Mouse (Mus musculus): Measurements from ENCODE around the gene Nrn1l. TPM values are rescaled to one million over a fixed set of nuclear protein-coding genes. Genes with fewer than 3 reads are reported as not detected.

Gene Nrn1l
- polyA plus RNA-seq, 1 experiment from 2014 or later, result 0.47 TPM

- CTCF ChIA-PET, result interaction anchor here (0.5 to 3.3 kb wide), 4 partner anchors 18 to 65 kb away, joined by 3 to 13 read pairs (median 3); no protein-coding TSS in a partner anchor
Measured at GRCm38 (mm10) chr8:105889756-105890465, 3.5 kb upstream of the Nrn1l start.

GRCm38 (mm10) chr8:105890870-105891269 lies 2.5 kb upstream of the Nrn1l start:
- DNase-seq (ENCODE audit: low read depth, low spot score) (no peak), ATAC-seq (no peak)
- in situ Hi-C loops (cut with MboI; ENCODE audit: low pct_unique_long_range_greater_than_20kb), result loop anchor here (5.0 kb wide), 1 partner anchor 36 kb away; no protein-coding TSS in a partner anchor
- H3K27me3 ChIP-seq, result no peaks in the 10 kb centered on the region
- POLR2A ChIA-PET, result interaction anchor here (1.4 kb wide), 1 partner anchor 10 kb away, joined by 4 read pairs; the partner anchor contains the start of gene Edc4
- CTCF ChIA-PET, result interaction anchor here (1.0 to 3.3 kb wide), 3 partner anchors 17 to 56 kb away, joined by 3 to 13 read pairs (median 3); no protein-coding TSS in a partner anchor
- no peak for TF ChIP-seq CTCF (IDR thresholded peaks at IDR 0.05)

More at GRCm38 (mm10) chr8:105889756-105890465, 3.5 kb upstream of the Nrn1l start:
- TF ChIP-seq CTCF (IDR thresholded peaks at IDR 0.05), result no peak
- no peak for ATAC-seq
- no peak for DNase-seq (ENCODE audit: low read depth, low spot score)
- in situ Hi-C loops (cut with MboI; ENCODE audit: low pct_unique_long_range_greater_than_20kb), result loop anchor here (5.0 kb wide), 1 partner anchor 37 kb away; no protein-coding TSS in a partner anchor
- POLR2A ChIA-PET, result no interaction called here
- H3K27me3 ChIP-seq, result no peaks in the 10 kb centered on the region

GRCm38 (mm10) chr8:105892432-105892831 lies 935 bp upstream of the Nrn1l start:
- H3K27me3 ChIP-seq, result no peaks in the 10 kb centered on the region
- in situ Hi-C loops (cut with MboI; ENCODE audit: low pct_unique_long_range_greater_than_20kb), result loop anchor here (5.0 kb wide), 1 partner anchor 35 kb away; no protein-coding TSS in a partner anchor
- DNase-seq (ENCODE audit: low read depth, low spot score) (no peak), ATAC-seq (no peak)
- CTCF ChIA-PET, result interaction anchor here (0.7 to 3.3 kb wide), 11 partner anchors 9 to 131 kb away, joined by 3 to 13 read pairs (median 4); partner anchors contain the start of gene Edc4
- POLR2A ChIA-PET, result no interaction called here
- no peak for TF ChIP-seq CTCF (IDR thresholded peaks at IDR 0.05)

- ATAC-seq (no peak), DNase-seq (ENCODE audit: low read depth, low spot score) (no peak)
- in situ Hi-C loops (cut with MboI; ENCODE audit: low pct_unique_long_range_greater_than_20kb), result no loop called here
- POLR2A ChIA-PET, result interaction anchor here (0.7 to 0.9 kb wide), 2 partner anchors 42 to 890 kb away, joined by 3 read pairs; no protein-coding TSS in a partner anchor
- CTCF ChIA-PET, result interaction anchor here (1.3 kb wide), 1 partner anchor 33 kb away, joined by 6 read pairs; no protein-coding TSS in a partner anchor
- no peak for TF ChIP-seq CTCF (IDR thresholded peaks at IDR 0.05)
- no peaks in the 10 kb centered on the region for H3K27me3 ChIP-seq
Measured at GRCm38 (mm10) chr8:105897801-105898480, 4.6 kb downstream of the Nrn1l start.

- no peaks in the 10 kb centered on the region for H3K27me3 ChIP-seq
- ChIA-PET CTCF (interaction anchor here (0.8 to 1.5 kb wide), 3 partner anchors 24 to 45 kb away, joined by 3 to 5 read pairs (median 3); partner anchors contain the start of gene Thap11), POLR2A (interaction anchor here (0.6 kb wide), 1 partner anchor 379 kb away, joined by 5 read pairs; no protein-coding TSS in a partner anchor)
- TF ChIP-seq CTCF (IDR thresholded peaks at IDR 0.05), result no peak
- DNase-seq (ENCODE audit: low read depth, low spot score) (peak; percentile 50), ATAC-seq (peak; percentile 75)
- in situ Hi-C loops (cut with MboI; ENCODE audit: low pct_unique_long_range_greater_than_20kb), result no loop called here
Measured at GRCm38 (mm10) chr8:105900180-105900940, 7.0 kb downstream of the Nrn1l start, which contains the start of gene Pskh1. Gene Pskh1 (plus strand): TSS chr8:105900441.

- in situ Hi-C loops (cut with MboI; ENCODE audit: low pct_unique_long_range_greater_than_20kb), result no loop called here
- DNase-seq (ENCODE audit: low read depth, low spot score) (no peak), ATAC-seq (no peak)
- ChIA-PET POLR2A (no interaction called here), CTCF (interaction anchor here (0.8 to 1.5 kb wide), 2 partner anchors 23 to 46 kb away, joined by 3 read pairs; partner anchors contain the start of gene Thap11)
- H3K27me3 ChIP-seq, result no peaks in the 10 kb centered on the region
- no peak for TF ChIP-seq CTCF (IDR thresholded peaks at IDR 0.05)
Measured at GRCm38 (mm10) chr8:105900941-105901616, 7.7 kb downstream of the Nrn1l start.

- ATAC-seq, result no peak
- no peaks in the 10 kb centered on the region for H3K27me3 ChIP-seq
- ChIA-PET POLR2A (interaction anchor here (0.8 kb wide), 1 partner anchor 11 kb away, joined by 3 read pairs; no protein-coding TSS in a partner anchor), CTCF (interaction anchor here (0.9 to 4.6 kb wide), 5 partner anchors 11 to 36 kb away, joined by 3 to 19 read pairs (median 3); no protein-coding TSS in a partner anchor)
- DNase-seq (ENCODE audit: low read depth, low spot score), result no peak
- in situ Hi-C loops (cut with MboI; ENCODE audit: low pct_unique_long_range_greater_than_20kb), result no loop called here
- TF ChIP-seq CTCF (IDR thresholded peaks at IDR 0.05), result no peak
Measured at GRCm38 (mm10) chr8:105919390-105919789, 26.0 kb downstream of the Nrn1l start.

- ChIA-PET CTCF (interaction anchor here (1.0 to 3.0 kb wide), 6 partner anchors 8 to 70 kb away, joined by 3 to 11 read pairs (median 4); partner anchors contain the start of gene Thap11), POLR2A (no interaction called here)
- DNase-seq (ENCODE audit: low read depth, low spot score), result no peak
- TF ChIP-seq CTCF (IDR thresholded peaks at IDR 0.05), result no peak
- H3K27me3 ChIP-seq, result no peaks in the 10 kb centered on the region
- ATAC-seq, result no peak
- in situ Hi-C loops (cut with MboI; ENCODE audit: low pct_unique_long_range_greater_than_20kb), result loop anchor here (5.0 kb wide), 1 partner anchor 33 kb away; the partner anchor contains the start of gene Nrn1l
Measured at GRCm38 (mm10) chr8:105925123-105925522, 31.8 kb downstream of the Nrn1l start.

- ChIA-PET CTCF (interaction anchor here (0.5 to 3.4 kb wide), 19 partner anchors 11 to 216 kb away, joined by 3 to 19 read pairs (median 5); partner anchors contain the start of gene Thap11), POLR2A (interaction anchor here (0.6 to 1.2 kb wide), 2 partner anchors 11 to 76 kb away, joined by 3 read pairs; no protein-coding TSS in a partner anchor)
- no peaks in the 10 kb centered on the region for H3K27me3 ChIP-seq
- in situ Hi-C loops (cut with MboI; ENCODE audit: low pct_unique_long_range_greater_than_20kb), result loop anchor here (10.0 kb wide), 1 partner anchor 216 kb away; no protein-coding TSS in a partner anchor
- ATAC-seq, result peak; percentile 28
- no peak for DNase-seq (ENCODE audit: low read depth, low spot score)
- TF ChIP-seq CTCF (IDR thresholded peaks at IDR 0.05), result no peak
Measured at GRCm38 (mm10) chr8:105930602-105931001, 37.2 kb downstream of the Nrn1l start.

Measured in Patski (cell line).